Mouse (Mus musculus) neutrophil, adult 59 days (primary cell): ENCODE results near the gene Smco1. TPM values are rescaled to one million over a fixed set of nuclear protein-coding genes. Genes with fewer than 3 reads are reported as not detected.

Experiments
- total RNA-seq, 2 experiments: library from RNA; stranded (reverse); gene quantifications; 1 replicate in 1 of 2; 2 replicates in 1 of 2; pipeline ENCODE4 v1.2.4; 2023

Gene Smco1
- under 1 TPM; 0.35 to 0.58 TPM for total RNA-seq

DNA sequence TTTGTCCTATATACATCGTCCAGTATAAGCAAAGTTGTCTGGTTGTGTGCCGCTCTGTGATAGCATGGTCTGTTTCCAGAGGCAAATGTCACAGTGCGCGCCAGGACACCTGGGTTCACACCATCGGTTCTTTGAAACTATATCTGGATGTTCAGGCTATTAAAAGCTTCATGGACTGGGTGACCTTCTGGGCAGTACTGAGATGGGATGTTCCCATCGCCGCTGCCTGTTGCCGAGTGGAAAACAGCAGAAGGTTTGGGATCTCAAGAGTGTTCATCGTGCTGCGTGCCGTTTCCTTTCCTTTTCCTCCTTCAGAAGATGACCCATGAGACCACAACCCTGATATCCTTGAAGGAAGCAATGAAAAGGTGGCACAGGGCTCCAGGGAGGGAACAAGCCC is at the start of gene Smco1:
Gene Smco1, plus strand, starts transcription at position 178 of the 400 bp plus-strand sequence.

DNA sequence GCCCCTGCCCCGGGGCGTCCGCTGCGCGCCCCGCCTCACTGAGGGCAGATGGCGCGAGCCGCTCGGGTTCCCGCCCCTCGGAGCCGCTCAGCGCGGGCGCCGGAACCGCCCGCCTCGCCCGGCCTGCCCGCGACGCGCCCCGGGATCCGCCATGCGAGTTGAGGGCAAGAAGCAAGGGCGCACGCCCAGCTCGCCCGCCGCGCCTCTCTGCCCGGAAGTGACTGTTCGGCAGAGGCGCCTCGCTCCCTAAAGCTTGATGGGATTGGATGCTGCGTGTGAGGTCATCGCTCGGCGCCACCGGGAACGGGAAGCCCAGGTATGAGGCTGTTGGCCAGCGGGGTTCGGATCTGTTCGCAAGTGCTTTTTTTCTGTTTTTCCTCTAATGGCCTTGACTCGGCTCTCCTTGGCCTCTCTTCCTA is 24.3 kb upstream of the Smco1 start, which contains the start of the genes Fbxo45 and Wdr53:
Gene Fbxo45, minus strand, starts transcription at position 207 of the 419 bp plus-strand sequence.
Gene Wdr53, plus strand, starts transcription at position 276 of the 419 bp plus-strand sequence.

DNA sequence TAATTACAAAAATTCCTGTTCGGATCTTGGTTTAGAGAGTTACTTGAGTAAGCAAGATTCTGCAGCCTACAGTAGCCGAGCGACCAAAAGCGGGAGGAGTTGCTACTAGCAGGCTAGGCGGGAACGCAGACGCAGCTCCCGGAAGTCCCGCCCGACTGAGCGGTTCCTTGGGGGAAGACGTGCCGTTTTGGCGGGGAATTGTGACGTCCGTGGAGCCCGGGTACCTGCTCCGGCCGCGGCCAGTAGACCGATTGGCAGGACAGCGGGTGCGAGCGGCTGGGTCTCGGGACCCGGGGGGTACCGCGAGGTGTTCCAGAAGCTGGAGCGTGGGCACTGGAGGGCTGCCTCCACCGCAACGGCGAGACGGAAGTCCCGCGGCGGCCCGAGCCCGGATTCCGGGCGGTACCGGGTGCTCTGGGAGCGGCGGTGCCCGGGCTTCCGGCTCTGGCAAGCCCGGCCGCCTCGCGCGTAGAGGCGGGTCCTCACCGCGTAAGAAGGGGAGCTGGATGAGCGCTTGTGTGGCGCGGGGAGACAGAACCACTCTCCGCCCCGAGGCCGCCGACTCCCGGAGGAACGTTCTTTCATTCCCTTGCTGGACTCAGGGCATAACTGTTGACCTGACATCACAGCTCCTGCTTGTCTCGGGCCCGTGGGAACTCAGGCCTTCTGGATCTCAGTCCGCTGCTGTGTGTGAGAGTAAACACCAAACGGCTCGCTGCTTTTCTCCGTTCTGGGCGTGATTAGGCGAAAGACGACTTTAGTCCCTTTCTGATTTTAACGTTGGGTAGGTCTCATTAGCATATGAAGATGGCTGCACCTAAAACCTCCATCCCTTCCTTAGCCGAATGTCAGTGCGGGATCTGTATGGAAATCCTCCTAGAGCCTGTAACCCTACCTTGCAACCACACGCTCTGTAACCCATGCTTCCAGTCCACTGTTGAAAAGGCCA is 6.3 kb downstream of the Smco1 start, which contains the start of gene Rnf168:
Gene Rnf168, plus strand, starts transcription at position 152 of the 949 bp plus-strand sequence.

Other genes with a start within 250 kb of the Smco1 start
- gene Pak2, start 192.1 kb upstream of the Smco1 start, total RNA-seq = 100 to 1,000 TPM; 102 to 105 TPM
- 10 to 100 TPM; 48.5 to 49.5 TPM for gene Pigx, start 171.7 kb upstream of the Smco1 start, total RNA-seq
- 10 to 100 TPM; 30.2 to 40.6 TPM for gene Cep19, start 171.7 kb upstream of the Smco1 start, total RNA-seq
- 100 to 1,000 TPM; 125 to 160 TPM for gene Nrros, start 105.9 kb upstream of the Smco1 start, total RNA-seq
- gene Bex6, start 91.6 kb upstream of the Smco1 start, total RNA-seq = 1 to 10 TPM; 5.7 to 6.9 TPM
- gene Fbxo45, start 24.3 kb upstream of the Smco1 start, total RNA-seq = 1 to 10 TPM; 9.2 to 9.4 TPM
- gene Wdr53, start 24.2 kb upstream of the Smco1 start, total RNA-seq = 10 to 100 TPM; 11.5 to 11.9 TPM
- 10 to 100 TPM; 16.5 to 20.2 TPM for gene Rnf168, start 6.0 kb downstream of the Smco1 start, total RNA-seq
- gene Ubxn7, start 60.8 kb downstream of the Smco1 start, total RNA-seq = 10 to 100 TPM; 42.0 to 45.8 TPM
- gene Tm4sf19, start 129.0 kb downstream of the Smco1 start, total RNA-seq = not detected
- 10 to 100 TPM; 14.4 to 16.4 TPM for gene Tctex1d2, start 148.2 kb downstream of the Smco1 start, total RNA-seq
- gene Pcyt1a, start 159.5 kb downstream of the Smco1 start, total RNA-seq = 100 to 1,000 TPM; 106 to 112 TPM
- not detected for gene Slc51a, start 216.4 kb downstream of the Smco1 start, total RNA-seq
- not detected for gene Zdhhc19, start 224.8 kb downstream of the Smco1 start, total RNA-seq